Mouse (Mus musculus): ENCODE results near the gene 0610037L13Rik. TPM values are rescaled to one million over a fixed set of nuclear protein-coding genes. Genes with fewer than 3 reads are reported as not detected.
A peak's percentile ranks its signal among the peaks of the same experiment; 100 is the strongest.

0610037L13Rik gene
- 108 and 116 TPM in 2 replicates for polyA plus RNA-seq (2014; fragmentation: Nextera tagmentation; extraction: Ambion mirVana)

- WGBS, result 1% methylated on average over 47 of the region's 48 CpGs
- Histone ChIP-seq H3K36me3 (ENCODE audit: control insufficient read depth, insufficient read depth, low read length) (peaks cover 5% of the 10 kb centered on the region; the same call in 1 of the 2 replicates), H3K4me3 (ENCODE audit: low read depth, low read length) (peak within 1 kb of the TSS; percentile 59), H3K27me3 (ENCODE audit: control insufficient read depth, insufficient read depth, low read length) (no peaks in the 10 kb centered on the region), H3K27ac (ENCODE audit: low read depth, low read length) (peak within 1 kb of the TSS; percentile 84), H3K9me3 (ENCODE audit: control insufficient read depth, low read length) (no peaks in the 10 kb centered on the region), H3K9ac (ENCODE audit: low read length) (peak within 1 kb of the TSS; percentile 70), H3K4me1 (replicated peaks; ENCODE audit: control insufficient read depth, insufficient read depth, low read length) (no peaks in the 10 kb centered on the region; the same call in 1 of the 2 replicates), H3K4me2 (ENCODE audit: low read depth, low read length, severe bottlenecking) (peak within 1 kb of the TSS; percentile 78)
- ATAC-seq (replicated peaks; ENCODE audit: low FRiP score) (peak; percentile 95), DNase-seq (ENCODE audit: low spot score) (peak; percentile 96)
Observed at GRCm38 (mm10) chr4:107889731-107890432, at the start of gene 0610037L13Rik. Gene 0610037L13Rik (plus strand): TSS chr4:107889813.

- Histone ChIP-seq H3K4me2 (ENCODE audit: low read depth, low read length, severe bottlenecking) (no peak overlapping the region), H3K9me3 (ENCODE audit: control insufficient read depth, low read length) (no peaks in the 10 kb centered on the region), H3K9ac (ENCODE audit: low read length) (no peak overlapping the region), H3K4me1 (replicated peaks; ENCODE audit: control insufficient read depth, insufficient read depth, low read length) (peaks cover 11% of the 10 kb centered on the region; the same call in 1 of the 2 replicates), H3K27ac (ENCODE audit: low read depth, low read length) (no peak overlapping the region), H3K36me3 (ENCODE audit: control insufficient read depth, insufficient read depth, low read length) (peaks cover 2% of the 10 kb centered on the region; the same call in 1 of the 2 replicates), H3K27me3 (ENCODE audit: control insufficient read depth, insufficient read depth, low read length) (peaks cover 10% of the 10 kb centered on the region; the same call in 1 of the 2 replicates), H3K4me3 (ENCODE audit: low read depth, low read length) (no peak overlapping the region)
- ATAC-seq (replicated peaks; ENCODE audit: low FRiP score) (no peak), DNase-seq (ENCODE audit: low spot score) (no peak)
- WGBS, result 47% methylated on average over 8 of the region's 8 CpGs
Observed at GRCm38 (mm10) chr4:107843687-107844086, 45.9 kb upstream of the 0610037L13Rik start.

GRCm38 (mm10) chr4:107844971-107845370, 44.6 kb upstream of the 0610037L13Rik start:
- WGBS, result 4% methylated on average over 10 of the region's 10 CpGs
- no peaks in the 10 kb centered on the region for H3K9me3 ChIP-seq (ENCODE audit: control insufficient read depth, low read length)
- ATAC-seq (replicated peaks; ENCODE audit: low FRiP score) (no peak), DNase-seq (ENCODE audit: low spot score) (peak; percentile 91)
- no peak overlapping the region for H3K9ac ChIP-seq (ENCODE audit: low read length)
- H3K27me3 ChIP-seq (ENCODE audit: control insufficient read depth, insufficient read depth, low read length), result peaks cover 10% of the 10 kb centered on the region; the same call in 1 of the 2 replicates
- H3K36me3 ChIP-seq (ENCODE audit: control insufficient read depth, insufficient read depth, low read length), result peaks cover 2% of the 10 kb centered on the region
- no peak overlapping the region for H3K4me3 ChIP-seq (ENCODE audit: low read depth, low read length)
- H3K4me2 ChIP-seq (ENCODE audit: low read depth, low read length, severe bottlenecking), result no peak overlapping the region
- 0 out of 2 replicates have a peak overlapping the region, but pooled peaks have one; percentile 18 for H3K27ac ChIP-seq (ENCODE audit: low read depth, low read length)
- peaks cover 11% of the 10 kb centered on the region; the same call in 1 of the 2 replicates for H3K4me1 ChIP-seq (replicated peaks; ENCODE audit: control insufficient read depth, insufficient read depth, low read length)

- peaks cover 10% of the 10 kb centered on the region; the same call in 1 of the 2 replicates for H3K27me3 ChIP-seq (ENCODE audit: control insufficient read depth, insufficient read depth, low read length)
- H3K27ac ChIP-seq (ENCODE audit: low read depth, low read length), result no peak overlapping the region
- no peak overlapping the region for H3K9ac ChIP-seq (ENCODE audit: low read length)
- peaks cover 10% of the 10 kb centered on the region; the same call in 1 of the 2 replicates for H3K4me1 ChIP-seq (replicated peaks; ENCODE audit: control insufficient read depth, insufficient read depth, low read length)
- 66% methylated on average over 7 of the region's 7 CpGs for WGBS
- DNase-seq (ENCODE audit: low spot score) (no peak), ATAC-seq (replicated peaks; ENCODE audit: low FRiP score) (no peak)
- no peak overlapping the region for H3K4me3 ChIP-seq (ENCODE audit: low read depth, low read length)
- H3K9me3 ChIP-seq (ENCODE audit: control insufficient read depth, low read length), result no peaks in the 10 kb centered on the region
- no peak overlapping the region for H3K4me2 ChIP-seq (ENCODE audit: low read depth, low read length, severe bottlenecking)
- H3K36me3 ChIP-seq (ENCODE audit: control insufficient read depth, insufficient read depth, low read length), result peaks cover 2% of the 10 kb centered on the region
Observed at GRCm38 (mm10) chr4:107846795-107847194, 42.8 kb upstream of the 0610037L13Rik start.

- no peak overlapping the region for H3K4me2 ChIP-seq (ENCODE audit: low read depth, low read length, severe bottlenecking)
- H3K9me3 ChIP-seq (ENCODE audit: control insufficient read depth, low read length), result no peaks in the 10 kb centered on the region
- no peak overlapping the region for H3K27ac ChIP-seq (ENCODE audit: low read depth, low read length)
- peaks cover 10% of the 10 kb centered on the region; the same call in 1 of the 2 replicates for H3K27me3 ChIP-seq (ENCODE audit: control insufficient read depth, insufficient read depth, low read length)
- H3K9ac ChIP-seq (ENCODE audit: low read length), result peak overlapping the region; percentile 9; the same call in 1 of the 2 replicates
- peaks cover 2% of the 10 kb centered on the region for H3K36me3 ChIP-seq (ENCODE audit: control insufficient read depth, insufficient read depth, low read length)
- peaks cover 6% of the 10 kb centered on the region; the same call in 1 of the 2 replicates for H3K4me1 ChIP-seq (replicated peaks; ENCODE audit: control insufficient read depth, insufficient read depth, low read length)
- 90% methylated on average over 5 of the region's 5 CpGs for WGBS
- no peak overlapping the region for H3K4me3 ChIP-seq (ENCODE audit: low read depth, low read length)
- DNase-seq (ENCODE audit: low spot score) (peak; percentile 37), ATAC-seq (replicated peaks; ENCODE audit: low FRiP score) (no peak)
Observed at GRCm38 (mm10) chr4:107848546-107848945, 41.1 kb upstream of the 0610037L13Rik start.

GRCm38 (mm10) chr4:107849621-107850020, 40.0 kb upstream of the 0610037L13Rik start:
- Histone ChIP-seq H3K9me3 (ENCODE audit: control insufficient read depth, low read length) (no peaks in the 10 kb centered on the region), H3K4me3 (ENCODE audit: low read depth, low read length) (no peak overlapping the region), H3K9ac (ENCODE audit: low read length) (no peak overlapping the region), H3K4me2 (ENCODE audit: low read depth, low read length, severe bottlenecking) (no peak overlapping the region), H3K4me1 (replicated peaks; ENCODE audit: control insufficient read depth, insufficient read depth, low read length) (peaks cover 3% of the 10 kb centered on the region; the same call in 1 of the 2 replicates), H3K27me3 (ENCODE audit: control insufficient read depth, insufficient read depth, low read length) (peaks cover 10% of the 10 kb centered on the region; the same call in 1 of the 2 replicates), H3K27ac (ENCODE audit: low read depth, low read length) (no peak overlapping the region), H3K36me3 (ENCODE audit: control insufficient read depth, insufficient read depth, low read length) (peaks cover 2% of the 10 kb centered on the region)
- no peak for ATAC-seq (replicated peaks; ENCODE audit: low FRiP score)
- 86% methylated on average over 9 of the region's 9 CpGs for WGBS
- DNase-seq (ENCODE audit: low spot score), result no peak

- DNase-seq (ENCODE audit: low spot score) (peak; percentile 50), ATAC-seq (replicated peaks; ENCODE audit: low FRiP score) (no peak)
- WGBS, result 89% methylated on average over 8 of the region's 8 CpGs
- H3K27me3 ChIP-seq (ENCODE audit: control insufficient read depth, insufficient read depth, low read length), result peaks cover 10% of the 10 kb centered on the region; the same call in 1 of the 2 replicates
- H3K36me3 ChIP-seq (ENCODE audit: control insufficient read depth, insufficient read depth, low read length), result peaks cover 2% of the 10 kb centered on the region
- H3K4me3 ChIP-seq (ENCODE audit: low read depth, low read length), result no peak overlapping the region
- no peak overlapping the region for H3K27ac ChIP-seq (ENCODE audit: low read depth, low read length)
- no peak overlapping the region for H3K9ac ChIP-seq (ENCODE audit: low read length)
- no peaks in the 10 kb centered on the region for H3K9me3 ChIP-seq (ENCODE audit: control insufficient read depth, low read length)
- 0 out of 2 replicates have a peak, but pooled peaks cover 3% of the 10 kb centered on the region for H3K4me1 ChIP-seq (replicated peaks; ENCODE audit: control insufficient read depth, insufficient read depth, low read length)
- no peak overlapping the region for H3K4me2 ChIP-seq (ENCODE audit: low read depth, low read length, severe bottlenecking)
Observed at GRCm38 (mm10) chr4:107850091-107850490, 39.5 kb upstream of the 0610037L13Rik start.

- DNase-seq (ENCODE audit: low spot score) (no peak), ATAC-seq (replicated peaks; ENCODE audit: low FRiP score) (no peak)
- H3K27me3 ChIP-seq (ENCODE audit: control insufficient read depth, insufficient read depth, low read length), result no peaks in the 10 kb centered on the region
- H3K9me3 ChIP-seq (ENCODE audit: control insufficient read depth, low read length), result no peaks in the 10 kb centered on the region
- H3K4me3 ChIP-seq (ENCODE audit: low read depth, low read length), result no peak overlapping the region
- no peak overlapping the region for H3K9ac ChIP-seq (ENCODE audit: low read length)
- WGBS, result 93% methylated on average over 8 of the region's 8 CpGs
- H3K27ac ChIP-seq (ENCODE audit: low read depth, low read length), result no peak overlapping the region
- H3K36me3 ChIP-seq (ENCODE audit: control insufficient read depth, insufficient read depth, low read length), result peaks cover 2% of the 10 kb centered on the region
- no peak overlapping the region for H3K4me2 ChIP-seq (ENCODE audit: low read depth, low read length, severe bottlenecking)
- no peaks in the 10 kb centered on the region for H3K4me1 ChIP-seq (replicated peaks; ENCODE audit: control insufficient read depth, insufficient read depth, low read length)
Observed at GRCm38 (mm10) chr4:107853333-107853732, 36.3 kb upstream of the 0610037L13Rik start.

Data from forebrain, embryonic 11.5 days (tissue).